Mouse (Mus musculus) effector memory CD4-positive, alpha-beta T cell, adult 7 months (primary cell): ENCODE data around the gene Krtap26-1. TPM values are rescaled to one million over a fixed set of nuclear protein-coding genes. Genes with fewer than 3 reads are reported as not detected.

ENCODE experiments used
- polyA plus RNA-seq: library from polyadenylated mRNA; unstranded; fragments of 100-300 nt; shearing (Covaris generic); gene quantifications from one replicate; pipeline ENCODE4 v1.2.1, GENCODE M21; 2017

The Krtap26-1 gene
- polyA plus RNA-seq, result not detected

DNA sequence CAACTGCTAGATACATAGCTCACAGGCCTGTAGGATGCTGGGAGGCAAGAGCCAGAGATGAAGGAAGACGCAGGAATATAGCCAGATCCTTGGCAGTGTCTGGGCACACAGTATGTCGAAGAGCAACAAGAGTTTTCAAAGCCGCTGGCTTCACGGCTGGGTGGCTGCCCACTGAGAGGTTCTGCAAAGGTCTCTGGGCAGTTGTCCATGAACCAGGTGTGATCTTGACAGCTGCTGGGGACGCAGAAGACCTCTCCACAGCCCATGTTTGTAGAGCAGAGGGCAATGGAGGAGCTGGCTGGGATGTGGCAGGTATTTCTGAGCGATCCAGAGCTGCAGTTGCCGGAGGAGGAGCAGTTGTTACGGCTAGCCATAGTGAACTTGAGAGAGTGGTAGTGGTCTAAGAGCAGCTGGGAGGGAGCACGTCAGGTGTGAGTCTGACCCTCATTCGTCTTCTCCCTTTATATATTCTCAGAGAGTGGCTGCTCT, at the start of gene Krtap26-1:
TSS of gene Krtap26-1 (minus strand) at position 439 of the 489 bp plus-strand sequence.

DNA sequence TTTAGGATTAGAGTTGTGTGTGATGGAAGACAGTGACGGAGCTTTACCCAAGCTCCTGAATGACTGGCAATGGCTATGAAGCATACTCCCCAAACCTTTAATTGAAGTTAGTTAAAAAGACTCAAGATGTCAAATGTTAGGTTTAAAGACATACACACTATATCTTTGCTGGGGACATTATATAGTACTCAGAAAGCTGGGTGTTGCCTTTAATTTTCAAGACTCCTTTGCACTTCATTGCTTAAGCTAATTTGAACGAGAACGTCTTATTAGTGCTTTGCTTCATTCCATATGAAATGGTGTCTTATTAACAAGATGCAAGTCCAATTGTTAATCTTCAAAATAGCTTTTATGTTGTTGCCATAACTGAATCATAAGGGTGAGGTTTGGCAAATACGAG, 24.0 kb upstream of the Krtap26-1 start, which contains the start of gene Krtap27-1:
TSS of gene Krtap27-1 (minus strand) at position 101 of the 400 bp plus-strand sequence.

GRCm38 (mm10) chr16:88627566-88627965, 20.0 kb downstream of the Krtap26-1 start, which contains the start of gene 2310079G19Rik:
Gene 2310079G19Rik (minus strand): TSS chr16:88627666.

GRCm38 (mm10) chr16:88611922-88612321, 35.7 kb downstream of the Krtap26-1 start, which contains the start of gene Krtap24-1:
Gene Krtap24-1 (minus strand): TSS chr16:88612279.

Other genes with a start within 250 kb of the Krtap26-1 start
- gene Cldn17, start 140.8 kb downstream of the Krtap26-1 start, polyA plus RNA-seq, result not detected
- not detected for gene Cldn8, start 84.6 kb downstream of the Krtap26-1 start, polyA plus RNA-seq
- gene Krtap24-1, start 35.5 kb downstream of the Krtap26-1 start, polyA plus RNA-seq, result not detected
- gene 2310079G19Rik, start 20.1 kb downstream of the Krtap26-1 start, polyA plus RNA-seq, result not detected
- not detected for gene Krtap27-1, start 23.9 kb upstream of the Krtap26-1 start, polyA plus RNA-seq
- gene 2310061N02Rik, start 60.2 kb upstream of the Krtap26-1 start, polyA plus RNA-seq, result not detected
- not detected for gene Krtap13-1, start 81.1 kb upstream of the Krtap26-1 start, polyA plus RNA-seq
- not detected for gene Krtap13, start 103.8 kb upstream of the Krtap26-1 start, polyA plus RNA-seq
- gene 2310034C09Rik, start 111.1 kb upstream of the Krtap26-1 start, polyA plus RNA-seq, result not detected
- not detected for gene 2310057N15Rik, start 126.4 kb upstream of the Krtap26-1 start, polyA plus RNA-seq
- not detected for gene Gm5965, start 130.1 kb upstream of the Krtap26-1 start, polyA plus RNA-seq
- not detected for gene Gm20741, start 164.4 kb upstream of the Krtap26-1 start, polyA plus RNA-seq
- gene Krtap15, start 172.4 kb upstream of the Krtap26-1 start, polyA plus RNA-seq, result not detected
- gene Krtap14, start 178.3 kb upstream of the Krtap26-1 start, polyA plus RNA-seq, result not detected
- not detected for gene Krtap19-1, start 221.6 kb upstream of the Krtap26-1 start, polyA plus RNA-seq
- gene Krtap19-2, start 226.5 kb upstream of the Krtap26-1 start, polyA plus RNA-seq, result not detected
- gene Krtap19-3, start 230.2 kb upstream of the Krtap26-1 start, polyA plus RNA-seq, result not detected
- not detected for gene Krtap19-4, start 237.3 kb upstream of the Krtap26-1 start, polyA plus RNA-seq
- not detected for gene Krtap19-5, start 248.7 kb upstream of the Krtap26-1 start, polyA plus RNA-seq